34 mouse cellular contexts compared by ENCODE assay signal in genomic region chr19:43750008-43750407, GRCm38 (mm10). TPM values are rescaled to one million over a fixed set of nuclear protein-coding genes. Genes with fewer than 3 reads are reported as not detected.
"Had no signal": no experiment of that assay in that cellular context is flagged by ENCODE, and none has a peak within 500 bp of the region (broad histone marks: within the 10 kb centered on the region; RNA-seq: fewer than 3 reads in every experiment).

No protein-coding gene starts in this region.

- DNase-seq: left cerebral cortex, postnatal 4 days; liver; liver, embryonic 13.5 days; liver, postnatal 0 days; lung, adult 18-20 months; lung, adult 2 months; lung, embryonic 14.5 days; lung, postnatal 10 days; lung, postnatal 14 days; lung, postnatal 36 days; lung, postnatal 4 days; midbrain, embryonic 14.5 days had no signal

- H3K9me3 ChIP-seq: limb, embryonic 10.5 days; limb, embryonic 12.5 days; limb, embryonic 13.5 days; limb, embryonic 15.5 days; liver, embryonic 12.5 days; liver, embryonic 13.5 days; liver, embryonic 15.5 days; lung, embryonic 15.5 days; megakaryocyte, embryonic 14.5 days; midbrain, embryonic 10.5 days; midbrain, embryonic 12.5 days; midbrain, embryonic 13.5 days; midbrain, embryonic 15.5 days had no signal

- H3K4me3 ChIP-seq: limb, embryonic 10.5 days; limb, embryonic 12.5 days; limb, embryonic 13.5 days; limb, embryonic 15.5 days; liver, embryonic 12.5 days; liver, embryonic 13.5 days; liver, embryonic 15.5 days; lung, embryonic 15.5 days; megakaryocyte, embryonic 14.5 days; midbrain, embryonic 10.5 days; midbrain, embryonic 12.5 days; midbrain, embryonic 13.5 days; midbrain, embryonic 15.5 days; myocyte had no signal

- H3K9ac ChIP-seq: limb, embryonic 12.5 days; limb, embryonic 13.5 days; limb, embryonic 15.5 days; liver, embryonic 12.5 days; liver, embryonic 13.5 days; liver, embryonic 14.5 days; liver, embryonic 15.5 days; liver, postnatal 0 days; lung, embryonic 14.5 days; lung, embryonic 15.5 days; midbrain, embryonic 12.5 days; midbrain, embryonic 13.5 days; midbrain, embryonic 15.5 days had no signal

- H3K27ac ChIP-seq: limb, embryonic 10.5 days; limb, embryonic 12.5 days; limb, embryonic 13.5 days; limb, embryonic 15.5 days; liver, embryonic 12.5 days; liver, embryonic 13.5 days; liver, embryonic 14.5 days; liver, embryonic 15.5 days; lung, embryonic 15.5 days; macrophage; midbrain, embryonic 10.5 days; midbrain, embryonic 12.5 days; midbrain, embryonic 13.5 days; midbrain, embryonic 15.5 days had no signal

- H3K4me1 ChIP-seq: lung, embryonic 15.5 days had no signal

- H3K27me3 ChIP-seq: limb, embryonic 12.5 days; limb, embryonic 13.5 days; limb, embryonic 15.5 days; liver, embryonic 12.5 days; liver, embryonic 13.5 days; liver, embryonic 15.5 days; lung, embryonic 15.5 days; megakaryocyte, embryonic 14.5 days; midbrain, embryonic 12.5 days; midbrain, embryonic 13.5 days; midbrain, embryonic 15.5 days had no signal

- H3K4me2 ChIP-seq: limb, embryonic 12.5 days; limb, embryonic 13.5 days; limb, embryonic 15.5 days; liver, embryonic 11.5 days; liver, embryonic 12.5 days; liver, embryonic 13.5 days; liver, embryonic 15.5 days; lung, embryonic 14.5 days; lung, embryonic 15.5 days; midbrain, embryonic 11.5 days; midbrain, embryonic 12.5 days; midbrain, embryonic 13.5 days; midbrain, embryonic 15.5 days had no signal

- ATAC-seq: liver, embryonic 12.5 days; liver, postnatal 0 days; lung, postnatal 0 days; midbrain, embryonic 13.5 days; midbrain, embryonic 15.5 days; midbrain, embryonic 16.5 days had no signal

RNA-seq across cellular contexts. Expression of gene Abcc2, which starts 32.0 kb away (rescaled TPM):
- total RNA-seq: left cerebral cortex, postnatal 36 days; megakaryocyte-erythroid progenitor cell, adult 5-6 weeks had no signal
- polyA plus RNA-seq: limb, embryonic 12.5 days; lung, embryonic 14.5 days; lung, embryonic 16.5 days; midbrain, embryonic 11.5 days; midbrain, embryonic 12.5 days; midbrain, embryonic 14.5 days; myocyte had no signal
